Mouse (Mus musculus) CH12.LX (cell line): Measurements from ENCODE around the gene Sv2b. TPM values are rescaled to one million over a fixed set of nuclear protein-coding genes. Genes with fewer than 3 reads are reported as not detected.

Experiments
- DNase-seq: peaks from one replicate; pipeline ENCODE4 v3.0.0-alpha.2; 2013; ENCODE audit errors: extremely low read depth
- H3K27ac ChIP-seq: 2 replicates; pipeline ENCODE4 v1.5.1; 2012; ENCODE audit warnings: low read depth, mild to moderate bottlenecking, control low read depth, moderate library complexity; ENCODE audit not compliant: insufficient read depth
- H3K27me3 ChIP-seq: replicated peaks from 2 replicates; pipeline ENCODE3; 2012; ENCODE audit warnings: inconsistent platforms
- H3K36me3 ChIP-seq, 2 experiments: replicated peaks in 1 of 2; 2 replicates each; pipeline versions ENCODE3 to v1.6.1; 2012; ENCODE audit warnings: inconsistent platforms in 1 of 2, low read length in 1 of 2, mild to moderate bottlenecking in 1 of 2, mixed read lengths in 1 of 2, moderate library complexity in 1 of 2; ENCODE audit not compliant: control insufficient read depth in 1 of 2, insufficient read depth in 1 of 2
- H3K4me1 ChIP-seq, 2 experiments: 2 replicates each; pipeline ENCODE4 v1.6.1; 2012; ENCODE audit warnings: inconsistent platforms in 1 of 2, moderate library complexity in 1 of 2; ENCODE audit not compliant: insufficient read depth in 2 of 2, control insufficient read depth in 1 of 2
- H3K4me2 ChIP-seq: 2 replicates; pipeline ENCODE4 v1.6.1; 2012; ENCODE audit warnings: low read depth, mild to moderate bottlenecking, control low read depth; ENCODE audit not compliant: poor library complexity, insufficient read depth, severe bottlenecking
- H3K4me3 ChIP-seq, 3 experiments: fragments of 150-350 bp in 1 of 3; sonication (generic) in 1 of 3; replicated peaks in 1 of 3; 2 replicates each; pipeline versions ENCODE3 to v1.5.1; 2011 to 2012; ENCODE audit warnings: low read depth in 2 of 3, low read length in 2 of 3, mild to moderate bottlenecking in 2 of 3, moderate library complexity in 2 of 3, control low read depth in 1 of 3, improper control_type of control experiment in 1 of 3, inconsistent platforms in 1 of 3, mixed read lengths in 1 of 3; ENCODE audit not compliant: poor library complexity in 1 of 3
- H3K79me2 ChIP-seq: replicated peaks from 2 replicates; pipeline ENCODE4 v1.6.1; 2012; ENCODE audit warnings: mild to moderate bottlenecking, moderate library complexity; ENCODE audit not compliant: control insufficient read depth, poor library complexity, insufficient read depth, severe bottlenecking; ENCODE audit errors: extremely low read depth
- H3K9ac ChIP-seq: 2 replicates; pipeline ENCODE4 v1.6.1; 2012; ENCODE audit warnings: low read depth, mild to moderate bottlenecking, control low read depth, moderate library complexity; ENCODE audit not compliant: insufficient read depth
- H3K9me3 ChIP-seq: replicated peaks from 2 replicates; pipeline ENCODE3; 2012; ENCODE audit warnings: low read length, inconsistent platforms, mixed read lengths
- E2F4 ChIP-seq: IDR thresholded peaks from 2 replicates; pipeline ENCODE4 v1.6.1; 2011; ENCODE audit warnings: low read depth, low read length, improper control_type of control experiment; ENCODE audit not compliant: insufficient replicate concordance
- ELF1 ChIP-seq: IDR thresholded peaks from 2 replicates; pipeline ENCODE4 v1.6.1; 2014; ENCODE audit warnings: low read depth, mild to moderate bottlenecking, inconsistent platforms, low read length, improper control_type of control experiment
- EP300 ChIP-seq: IDR thresholded peaks from 2 replicates; pipeline ENCODE4 v1.6.1; 2011; ENCODE audit warnings: low read length, improper control_type of control experiment
- ETS1 ChIP-seq: conservative IDR thresholded peaks from 2 replicates; pipeline ENCODE4 v1.6.1; 2012; ENCODE audit warnings: low read depth, mild to moderate bottlenecking, inconsistent platforms, low read length, improper control_type of control experiment, moderate library complexity
- HCFC1 ChIP-seq: IDR thresholded peaks from 2 replicates; pipeline ENCODE4 v1.6.1; 2012; ENCODE audit warnings: low read depth, mild to moderate bottlenecking, inconsistent platforms, low read length, improper control_type of control experiment
- IRF4 ChIP-seq: IDR thresholded peaks from 2 replicates; pipeline ENCODE4 v1.6.1; 2014; ENCODE audit warnings: low read depth, mild to moderate bottlenecking, inconsistent platforms, low read length, improper control_type of control experiment
- JUN ChIP-seq: IDR thresholded peaks from 2 replicates; pipeline ENCODE4 v1.6.1; 2011; ENCODE audit warnings: low read depth, mild to moderate bottlenecking, low read length, improper control_type of control experiment, moderate library complexity; ENCODE audit not compliant: insufficient read depth
- JUND ChIP-seq: conservative IDR thresholded peaks from 2 replicates; pipeline ENCODE4 v1.6.1; 2011; ENCODE audit warnings: low read depth, low read length, improper control_type of control experiment
- MAFK ChIP-seq: IDR thresholded peaks from 2 replicates; pipeline ENCODE4 v1.6.1; 2011; ENCODE audit warnings: low read length, improper control_type of control experiment; ENCODE audit not compliant: insufficient replicate concordance
- MEF2A ChIP-seq: IDR thresholded peaks from 2 replicates; pipeline ENCODE4 v1.6.1; 2014; ENCODE audit warnings: low read depth, mild to moderate bottlenecking, inconsistent platforms, low read length, improper control_type of control experiment, borderline replicate concordance
- MXI1 ChIP-seq: IDR thresholded peaks from 2 replicates; pipeline ENCODE4 v1.6.1; 2011; ENCODE audit warnings: mild to moderate bottlenecking, low read depth, low read length, improper control_type of control experiment
- NELFE ChIP-seq: IDR thresholded peaks from 2 replicates; pipeline ENCODE4 v1.6.1; 2011; ENCODE audit warnings: low read depth, low read length, improper control_type of control experiment
- NRF1 ChIP-seq: IDR thresholded peaks from 2 replicates; pipeline ENCODE4 v1.6.1; 2014; ENCODE audit warnings: low read depth, mild to moderate bottlenecking, inconsistent platforms, low read length, improper control_type of control experiment, moderate library complexity
- POLR2A ChIP-seq: IDR thresholded peaks from 2 replicates; pipeline ENCODE4 v1.6.1; 2011; ENCODE audit warnings: low read depth, mild to moderate bottlenecking, improper control_type of control experiment, low read length
- POLR2AphosphoS2 ChIP-seq: IDR thresholded peaks from 2 replicates; pipeline ENCODE4 v1.6.1; 2011; ENCODE audit warnings: low read depth, low read length, improper control_type of control experiment
- RAD21 ChIP-seq: IDR thresholded peaks from 2 replicates; pipeline ENCODE4 v1.6.1; 2011; ENCODE audit warnings: low read depth, mild to moderate bottlenecking, low read length, improper control_type of control experiment, moderate library complexity
- RCOR1 ChIP-seq: conservative IDR thresholded peaks from 2 replicates; pipeline ENCODE4 v1.6.1; 2012; ENCODE audit warnings: low read depth, mild to moderate bottlenecking, inconsistent platforms, low read length, improper control_type of control experiment
- SIN3A ChIP-seq: IDR thresholded peaks from 2 replicates; pipeline ENCODE4 v1.6.1; 2012; ENCODE audit warnings: low read length, improper control_type of control experiment, inconsistent platforms
- TBP ChIP-seq: conservative IDR thresholded peaks from 2 replicates; pipeline ENCODE4 v1.6.1; 2011; ENCODE audit warnings: low read depth, low read length, improper control_type of control experiment
- TCF12 ChIP-seq: IDR thresholded peaks from 2 replicates; pipeline ENCODE4 v1.6.1; 2014; ENCODE audit warnings: low read depth, mild to moderate bottlenecking, inconsistent platforms, low read length, improper control_type of control experiment
- USF2 ChIP-seq: conservative IDR thresholded peaks from 2 replicates; pipeline ENCODE4 v1.6.1; 2011; ENCODE audit warnings: low read depth, low read length, improper control_type of control experiment
- ZKSCAN1 ChIP-seq: IDR thresholded peaks from 2 replicates; pipeline ENCODE4 v1.6.1; 2012; ENCODE audit warnings: low read depth, inconsistent platforms, low read length, improper control_type of control experiment, borderline replicate concordance
- ZMIZ1 ChIP-seq: IDR thresholded peaks from 2 replicates; pipeline ENCODE4 v1.6.1; 2012; ENCODE audit warnings: low read depth, mild to moderate bottlenecking, inconsistent platforms, low read length, improper control_type of control experiment
- dilution Hi-C: fragments of 300-500 bp; cut with MboI; formaldehyde crosslinking; loops from 2 replicates; pipeline ENCODE4 v1.14.3; 2020; ENCODE audit warnings: low sequenced_read_pairs; ENCODE audit not compliant: extremely low pct_unique_long_range_greater_than_20kb, extremely low pct_ligation_motif_present
- in situ Hi-C: fragments of 300-500 bp; cut with MboI; formaldehyde crosslinking; loops from 3 replicates; pipeline ENCODE4 v1.14.3; 2019; ENCODE audit warnings: low sequenced_read_pairs, low pct_ligation_motif_present, low pct_unique_long_range_greater_than_20kb, mixed read lengths
- polyA plus RNA-seq: library from polyadenylated mRNA; unstranded; fragments of >175 nt; gene quantifications from 2 replicates; pipeline ENCODE4 v1.2.1, GENCODE M21; 2012; ENCODE audit warnings: low read depth; ENCODE audit not compliant: insufficient read length
- total RNA-seq, 2 experiments: library from RNA; depleted of rRNA; stranded (reverse); fragments of 300-350 nt in 1 of 2; fragments of >200 nt in 1 of 2; gene quantifications; 2 replicates each; pipeline ENCODE4 v1.2.3; 2012 to 2014

Gene Sv2b
- total and polyA plus RNA-seq, 3 experiments = 0.04 TPM; not detected in 2

GRCm38 (mm10) chr7:75147174-75147573, 161.9 kb downstream of the Sv2b start:
- Histone ChIP-seq H3K27me3 (no peaks in the 10 kb centered on the region), H3K27ac (no peak overlapping the region), H3K4me2 (no peak overlapping the region), H3K36me3 (no peaks in the 10 kb centered on the region), H3K4me1 (peaks cover 2 to 11% of the 10 kb centered on the region in 2 experiments; a peak in 2 of 4 replicates), H3K9ac (no peak overlapping the region), H3K4me3 (no peak overlapping the region), H3K79me2 (no peaks in the 10 kb centered on the region), H3K9me3 (no peaks in the 10 kb centered on the region)
- no peak for TF ChIP-seq POLR2A
- TF ChIP-seq RAD21 = peak; percentile 6
- in situ Hi-C loops = loop anchor here (25.0 kb wide), 2 partner anchors 415 to 590 kb away; no protein-coding TSS in a partner anchor
- DNase-seq = no peak
- dilution Hi-C loops = no loop called here

- DNase-seq = no peak
- no peaks in the 10 kb centered on the region for H3K36me3 ChIP-seq
- no peaks in the 10 kb centered on the region for H3K79me2 ChIP-seq
- H3K4me3 ChIP-seq = no peak overlapping the region
- no peak overlapping the region for H3K9ac ChIP-seq
- no peak overlapping the region for H3K27ac ChIP-seq
- TF ChIP-seq ZMIZ1 (no peak), MEF2A (no peak), IRF4 (peak; percentile 2; the same call in 1 of the 2 replicates), RCOR1 (no peak)
- no peaks in the 10 kb centered on the region for H3K27me3 ChIP-seq
- in situ Hi-C loops = loop anchor here (25.0 kb wide), 2 partner anchors 420 to 595 kb away; no protein-coding TSS in a partner anchor
- dilution Hi-C loops = no loop called here
- peak overlapping the region; percentile 57; the same call in 1 of the 2 replicates for H3K4me2 ChIP-seq
- H3K9me3 ChIP-seq = peaks cover 7% of the 10 kb centered on the region
- peaks cover 2 to 34% of the 10 kb centered on the region in 2 experiments; a peak in 2 of 4 replicates for H3K4me1 ChIP-seq
Measured at GRCm38 (mm10) chr7:75142800-75143199, 166.3 kb downstream of the Sv2b start.

- no peak for TF ChIP-seq ELF1
- no peak for TF ChIP-seq SIN3A
- no peak for TF ChIP-seq USF2
- TF ChIP-seq NRF1 = peak; percentile 61
- peak; percentile 64 for TF ChIP-seq ETS1
- TF ChIP-seq ZKSCAN1 = no peak
- TF ChIP-seq JUND = no peak
- TF ChIP-seq MEF2A = peak; percentile 29; the same call in 1 of the 2 replicates
- peak; percentile 98 for TF ChIP-seq TCF12
- TF ChIP-seq HCFC1 = no peak
- TF ChIP-seq E2F4 = no peak
- TF ChIP-seq POLR2AphosphoS2 = no peak
- no peak for TF ChIP-seq MAFK
- no peak for TF ChIP-seq TBP
- TF ChIP-seq JUN = no peak; the same call in 1 of the 2 replicates
- peak; percentile 69; the same call in 1 of the 2 replicates for TF ChIP-seq IRF4
- TF ChIP-seq NELFE = no peak
- no peak for TF ChIP-seq MXI1
- TF ChIP-seq EP300 = peak; percentile 77
- TF ChIP-seq, all 38 proteins: peak for 6
- peak; percentile 64 for DNase-seq
- H3K4me1 ChIP-seq = peaks cover 2 to 34% of the 10 kb centered on the region in 2 experiments; a peak in 2 of 4 replicates
- no peaks in the 10 kb centered on the region for H3K36me3 ChIP-seq
- H3K4me3 ChIP-seq = no peak overlapping the region
- H3K4me2 ChIP-seq = peak overlapping the region; percentile 57
- H3K27me3 ChIP-seq = no peaks in the 10 kb centered on the region
- no peaks in the 10 kb centered on the region for H3K79me2 ChIP-seq
- H3K9me3 ChIP-seq = peaks cover 7% of the 10 kb centered on the region
- no peak overlapping the region for H3K9ac ChIP-seq
- in situ Hi-C loops (loop anchor here (25.0 kb wide), 2 partner anchors 420 to 595 kb away; no protein-coding TSS in a partner anchor), dilution Hi-C loops (no loop called here)
- H3K27ac ChIP-seq = no peak overlapping the region
Measured at GRCm38 (mm10) chr7:75141919-75142700, 167.0 kb downstream of the Sv2b start.
